Mouse (Mus musculus): ENCODE measurements around the gene Ccdc65.

Ccdc65 gene

GRCm38 (mm10) chr15:98707766-98708372 lies at the start of gene Ccdc65:
Ccdc65 (plus strand) TSS chr15:98708207.
- DNase-seq (ENCODE audit: low spot score): peak; percentile 87

GRCm38 (mm10) chr15:98662198-98662566 lies 45.8 kb upstream of the Ccdc65 start:
- DNase-seq (ENCODE audit: low spot score): no peak

GRCm38 (mm10) chr15:98662567-98663545 lies 45.2 kb upstream of the Ccdc65 start, which contains the start of gene Ddx23:
Ddx23 (minus strand) TSS chr15:98662894.
- peak; percentile 97 for DNase-seq (ENCODE audit: low spot score)

GRCm38 (mm10) chr15:98664042-98664907 lies 43.7 kb upstream of the Ccdc65 start:
- peak; percentile 57 for DNase-seq (ENCODE audit: low spot score)

- DNase-seq (ENCODE audit: low spot score): no peak
Observed at GRCm38 (mm10) chr15:98672592-98672991, 35.4 kb upstream of the Ccdc65 start.

GRCm38 (mm10) chr15:98673732-98674131 lies 34.3 kb upstream of the Ccdc65 start:
- DNase-seq (ENCODE audit: low spot score): no peak

- DNase-seq (ENCODE audit: low spot score): no peak
Observed at GRCm38 (mm10) chr15:98674284-98674993, 33.6 kb upstream of the Ccdc65 start.

- DNase-seq (ENCODE audit: low spot score): no peak
Observed at GRCm38 (mm10) chr15:98674994-98675545, 32.9 kb upstream of the Ccdc65 start.

GRCm38 (mm10) chr15:98675634-98676250 lies 32.3 kb upstream of the Ccdc65 start:
- DNase-seq (ENCODE audit: low spot score): no peak

GRCm38 (mm10) chr15:98676471-98676870 lies 31.5 kb upstream of the Ccdc65 start:
- no peak for DNase-seq (ENCODE audit: low spot score)

- peak; percentile 89 for DNase-seq (ENCODE audit: low spot score)
Observed at GRCm38 (mm10) chr15:98676940-98677728, 30.9 kb upstream of the Ccdc65 start, which contains the start of gene Rnd1. Rnd1 (minus strand) TSS chr15:98677461.

GRCm38 (mm10) chr15:98677977-98678376 lies 30.0 kb upstream of the Ccdc65 start:
- no peak for DNase-seq (ENCODE audit: low spot score)

GRCm38 (mm10) chr15:98680660-98681059 lies 27.3 kb upstream of the Ccdc65 start:
- DNase-seq (ENCODE audit: low spot score): no peak

- no peak for DNase-seq (ENCODE audit: low spot score)
Observed at GRCm38 (mm10) chr15:98681633-98682032, 26.4 kb upstream of the Ccdc65 start.

GRCm38 (mm10) chr15:98683177-98683576 lies 24.8 kb upstream of the Ccdc65 start:
- no peak for DNase-seq (ENCODE audit: low spot score)

- DNase-seq (ENCODE audit: low spot score): no peak
Observed at GRCm38 (mm10) chr15:98683746-98684145, 24.3 kb upstream of the Ccdc65 start.

GRCm38 (mm10) chr15:98685926-98686325 lies 22.1 kb upstream of the Ccdc65 start:
- DNase-seq (ENCODE audit: low spot score): no peak

- DNase-seq (ENCODE audit: low spot score): no peak
Observed at GRCm38 (mm10) chr15:98689682-98690081, 18.3 kb upstream of the Ccdc65 start.

GRCm38 (mm10) chr15:98691486-98692147 lies 16.4 kb upstream of the Ccdc65 start:
- DNase-seq (ENCODE audit: low spot score): no peak

All from lung, postnatal 25 days (tissue).